Mouse (Mus musculus) testis, adult 2 months (tissue): ENCODE data around the gene Hs1bp3. TPM values are rescaled to one million over a fixed set of nuclear protein-coding genes. Genes with fewer than 3 reads are reported as not detected.

ENCODE experiments used
- H3K27ac ChIP-seq: fragments of 200-500 bp; 2 replicates; pipeline ENCODE4 v1.5.1; 2012; ENCODE audit warnings: low read depth, low read length; ENCODE audit not compliant: control insufficient read depth, insufficient read depth
- H3K27me3 ChIP-seq: fragments of 200-500 bp; 2 replicates; pipeline ENCODE4 v1.6.1; 2012; ENCODE audit warnings: mild to moderate bottlenecking, low read length, moderate library complexity; ENCODE audit not compliant: control insufficient read depth, insufficient read depth
- H3K36me3 ChIP-seq: fragments of 200-500 bp; 2 replicates; pipeline ENCODE4 v1.6.1; 2012; ENCODE audit warnings: mild to moderate bottlenecking, low read length; ENCODE audit not compliant: control insufficient read depth, insufficient read depth
- H3K4me1 ChIP-seq: fragments of 200-500 bp; 2 replicates; pipeline ENCODE4 v1.6.1; 2012; ENCODE audit warnings: low read length; ENCODE audit not compliant: control insufficient read depth, insufficient read depth
- H3K4me3 ChIP-seq: fragments of 200-500 bp; 2 replicates; pipeline ENCODE4 v1.5.1; 2012; ENCODE audit warnings: low read depth, mild to moderate bottlenecking, low read length, moderate library complexity, mixed read lengths; ENCODE audit not compliant: control insufficient read depth
- CTCF ChIP-seq: fragments of 200-500 bp; IDR thresholded peaks from 2 replicates; pipeline ENCODE4 v1.5.1; 2012; ENCODE audit warnings: low read depth, mild to moderate bottlenecking, inconsistent platforms, low read length, moderate library complexity; ENCODE audit not compliant: control insufficient read depth, insufficient read depth, insufficient replicate concordance
- POLR2A ChIP-seq: fragments of 200-500 bp; IDR thresholded peaks from 2 replicates; pipeline ENCODE4 v1.6.1; 2012; ENCODE audit warnings: low read depth, mild to moderate bottlenecking, inconsistent platforms, low read length, moderate library complexity; ENCODE audit not compliant: control insufficient read depth
- polyA plus RNA-seq: library from polyadenylated mRNA; depleted of rRNA; stranded (reverse); fragments of >200 nt; gene quantifications from 2 replicates; pipeline ENCODE4 v1.2.3, GENCODE M21; 2012

Hs1bp3 gene
- polyA plus RNA-seq, 1 experiment: 1.8 TPM

DNA sequence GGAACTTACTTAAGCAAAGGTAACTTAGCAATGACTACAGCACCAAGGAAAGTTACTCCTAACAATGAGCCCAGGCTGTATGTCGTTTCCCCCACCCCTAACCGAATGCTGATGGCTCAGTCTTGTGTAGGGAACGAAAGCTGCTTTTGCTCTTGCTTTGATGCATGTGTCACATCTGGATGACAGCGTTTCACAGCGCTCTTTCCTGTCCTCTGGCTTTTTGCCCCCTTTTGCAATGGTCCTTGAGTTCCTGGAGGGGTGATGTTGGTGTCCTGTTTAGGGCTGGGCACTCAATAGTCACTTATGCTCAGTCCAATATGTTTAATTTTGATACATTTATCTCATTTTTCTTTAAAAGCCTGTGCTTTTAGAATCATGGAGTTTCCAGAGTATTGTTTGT lies 48.6 kb downstream of the Hs1bp3 start:
- Histone ChIP-seq H3K4me1 (no peaks in the 10 kb centered on the region), H3K36me3 (no peaks in the 10 kb centered on the region)

DNA sequence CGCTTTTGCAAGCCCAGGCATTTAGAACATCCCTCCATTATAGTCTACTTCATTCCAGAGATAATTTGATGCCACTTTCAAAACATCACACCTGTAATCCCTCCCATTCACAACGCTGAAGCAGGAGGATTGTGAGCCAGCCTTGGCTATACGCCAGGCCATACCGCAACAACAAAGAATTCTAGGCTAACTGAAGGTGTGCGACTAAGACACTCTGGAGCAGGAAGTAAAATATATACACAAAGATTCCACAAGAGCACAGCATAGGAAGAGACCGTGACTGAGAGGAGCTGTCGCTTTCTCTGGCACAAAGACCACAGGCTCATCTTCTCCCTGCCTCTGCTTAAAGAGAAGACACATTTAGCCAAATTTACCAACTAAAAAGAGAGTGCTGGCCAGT lies 49.2 kb downstream of the Hs1bp3 start:
- Histone ChIP-seq H3K4me1 (no peaks in the 10 kb centered on the region), H3K27me3 (no peaks in the 10 kb centered on the region), H3K27ac (no peak overlapping the region), H3K4me3 (no peak overlapping the region), H3K36me3 (no peaks in the 10 kb centered on the region)
- TF ChIP-seq CTCF (no peak), POLR2A (no peak)

More for the DNA sequence above, 48.6 kb downstream of the Hs1bp3 start:
- H3K4me3 ChIP-seq: no peak overlapping the region
- H3K27me3 ChIP-seq: no peaks in the 10 kb centered on the region
- no peak overlapping the region for H3K27ac ChIP-seq
- TF ChIP-seq CTCF: no peak
- no peak for TF ChIP-seq POLR2A

DNA sequence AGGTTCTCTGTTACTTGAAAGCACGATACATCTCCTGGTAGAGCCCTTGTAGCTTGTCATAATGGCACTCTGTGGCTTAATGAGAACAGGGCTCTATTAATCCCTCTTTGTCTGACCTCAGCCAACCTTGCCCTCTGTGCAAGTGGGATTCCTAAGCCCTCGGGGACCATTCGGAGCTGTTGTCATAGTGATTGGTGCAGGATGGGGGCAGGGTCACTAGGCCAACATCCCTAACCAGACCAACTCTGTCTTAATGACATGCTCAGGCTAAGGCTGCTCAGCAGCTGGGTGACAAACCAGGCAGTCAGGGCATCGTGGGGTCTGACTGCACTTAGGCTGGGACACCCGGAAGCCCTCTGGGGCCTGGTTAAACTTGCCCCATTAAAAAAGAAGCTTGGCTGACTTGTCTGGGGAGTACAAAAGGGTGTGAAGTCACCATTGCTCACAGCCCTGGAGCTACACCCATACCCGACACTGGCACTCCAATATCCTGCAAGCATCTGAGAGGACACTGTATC lies 51.1 kb downstream of the Hs1bp3 start:
- Histone ChIP-seq H3K27me3 (no peaks in the 10 kb centered on the region), H3K36me3 (no peaks in the 10 kb centered on the region), H3K4me1 (no peaks in the 10 kb centered on the region), H3K27ac (no peak overlapping the region), H3K4me3 (no peak overlapping the region)
- TF ChIP-seq CTCF: no peak
- TF ChIP-seq POLR2A: no peak

DNA sequence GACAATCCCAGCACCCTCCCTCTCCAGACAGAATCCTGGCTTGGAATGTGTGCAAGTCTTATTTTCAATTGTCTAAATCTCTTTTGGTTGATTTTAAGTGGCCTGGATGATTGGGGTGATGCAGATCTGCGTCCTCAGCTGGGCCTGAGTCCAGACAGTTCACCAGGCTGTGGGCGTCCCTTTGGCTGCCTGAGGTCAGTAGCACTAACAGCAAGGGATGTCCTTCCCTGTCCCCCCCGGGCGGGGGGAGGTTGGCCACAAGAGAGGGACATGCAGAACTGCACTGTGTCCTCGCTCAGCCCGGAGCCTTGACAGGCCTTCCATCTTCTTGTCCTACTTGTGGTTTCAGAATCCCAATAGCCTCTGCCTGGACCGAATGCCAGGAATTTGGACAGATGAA lies 52.1 kb downstream of the Hs1bp3 start:
- Histone ChIP-seq H3K27ac (no peak overlapping the region), H3K4me3 (no peak overlapping the region), H3K36me3 (no peaks in the 10 kb centered on the region), H3K27me3 (no peaks in the 10 kb centered on the region), H3K4me1 (no peaks in the 10 kb centered on the region)
- TF ChIP-seq POLR2A: no peak
- no peak for TF ChIP-seq CTCF

DNA sequence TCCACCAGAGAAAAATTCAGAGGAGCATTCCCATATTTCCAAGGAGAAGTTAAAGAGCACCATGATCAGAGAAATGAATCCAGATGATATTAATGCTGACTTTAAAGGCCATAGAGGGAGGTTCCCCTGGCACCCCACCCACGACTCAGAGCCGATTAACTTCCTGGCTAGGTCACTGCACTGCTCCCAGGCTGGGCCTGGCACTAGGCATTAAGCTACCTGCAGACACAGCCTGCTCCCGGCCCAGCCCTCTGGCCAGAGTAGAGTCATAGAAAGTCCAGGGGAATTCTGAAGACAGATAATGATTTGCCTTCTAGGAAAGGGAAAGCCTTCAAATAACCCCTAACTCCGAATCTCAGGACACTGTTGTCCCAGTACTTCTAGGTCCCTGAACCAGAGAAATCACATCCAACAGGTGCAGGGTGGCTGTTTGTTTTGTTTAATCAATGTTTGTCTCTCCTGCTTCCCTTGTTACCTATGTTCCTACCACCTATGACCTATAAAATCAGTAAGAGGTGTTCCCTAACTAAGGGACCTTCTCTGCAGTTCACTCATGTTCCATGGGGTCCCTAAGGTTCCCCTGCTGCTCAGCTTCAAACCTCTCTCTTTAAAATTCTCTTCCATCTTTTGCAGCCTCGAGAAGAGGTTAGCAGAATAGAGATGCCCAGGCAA lies 52.8 kb downstream of the Hs1bp3 start:
- Histone ChIP-seq H3K4me1 (no peaks in the 10 kb centered on the region), H3K27me3 (no peaks in the 10 kb centered on the region), H3K27ac (no peak overlapping the region), H3K4me3 (no peak overlapping the region), H3K36me3 (no peaks in the 10 kb centered on the region)
- no peak for TF ChIP-seq CTCF
- TF ChIP-seq POLR2A: no peak

DNA sequence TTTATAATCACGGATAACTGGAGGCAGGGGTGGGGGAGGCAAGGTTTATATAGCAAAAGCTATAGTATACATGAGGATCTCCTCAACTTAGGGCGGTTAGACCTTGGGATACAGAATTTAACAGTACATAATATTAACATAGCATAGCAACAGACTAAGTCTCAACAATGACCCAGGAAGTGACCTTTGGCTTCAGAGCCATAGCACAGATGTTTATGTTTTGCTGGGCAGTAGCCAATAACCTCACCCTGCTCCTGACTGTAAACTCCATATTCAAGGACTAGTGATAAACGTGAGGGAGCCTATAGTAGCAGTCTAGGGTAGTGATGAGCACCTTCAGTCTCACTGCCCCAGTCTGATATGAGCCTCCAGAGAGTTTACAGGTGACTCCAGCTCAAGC lies 53.5 kb downstream of the Hs1bp3 start:
- no peaks in the 10 kb centered on the region for H3K36me3 ChIP-seq
- no peaks in the 10 kb centered on the region for H3K4me1 ChIP-seq
- H3K27ac ChIP-seq: no peak overlapping the region
- TF ChIP-seq CTCF (no peak), POLR2A (no peak)
- H3K27me3 ChIP-seq: no peaks in the 10 kb centered on the region
- H3K4me3 ChIP-seq: no peak overlapping the region

DNA sequence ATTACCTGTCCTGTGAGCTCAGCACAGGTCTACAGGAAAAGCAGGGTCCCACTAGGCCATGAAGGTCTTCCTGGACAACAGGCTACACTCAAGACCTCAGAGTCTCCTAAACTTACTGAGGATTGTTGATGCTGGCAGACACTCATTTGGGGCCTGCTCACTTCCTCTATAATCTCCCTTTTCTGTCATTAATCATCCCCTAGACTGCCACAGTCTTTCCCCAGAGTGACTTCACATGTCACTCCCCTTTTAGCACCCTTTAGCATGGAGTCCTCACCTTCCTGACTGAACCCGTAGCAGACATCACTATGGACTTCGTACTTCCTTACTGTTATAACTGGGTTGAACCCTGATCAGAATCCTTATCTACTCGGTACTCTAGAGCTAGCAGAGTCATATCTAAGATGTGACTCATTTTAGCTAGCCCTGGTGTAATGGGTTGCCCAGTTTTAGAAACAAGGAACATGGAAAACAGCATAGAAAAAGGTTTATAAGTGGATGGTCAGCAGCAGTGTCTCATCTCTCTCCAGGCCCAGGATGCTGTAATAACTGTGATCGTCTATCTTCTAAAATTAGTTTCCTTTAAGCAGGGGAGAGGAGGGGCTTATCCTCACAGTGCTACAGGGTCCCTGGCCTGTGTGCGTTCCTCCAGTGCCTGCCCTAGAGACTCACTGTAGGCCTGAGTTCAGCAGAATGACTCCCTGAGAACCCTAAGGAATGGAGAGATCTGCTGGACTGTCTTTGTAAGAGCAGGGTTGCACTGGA lies 58.7 kb downstream of the Hs1bp3 start:
- Histone ChIP-seq H3K4me1 (no peaks in the 10 kb centered on the region), H3K27ac (no peak overlapping the region), H3K36me3 (no peaks in the 10 kb centered on the region), H3K27me3 (no peaks in the 10 kb centered on the region), H3K4me3 (no peak overlapping the region)
- TF ChIP-seq POLR2A (no peak), CTCF (no peak)
